Mouse (Mus musculus): ENCODE measurements around the gene Macrod2.

DNA sequence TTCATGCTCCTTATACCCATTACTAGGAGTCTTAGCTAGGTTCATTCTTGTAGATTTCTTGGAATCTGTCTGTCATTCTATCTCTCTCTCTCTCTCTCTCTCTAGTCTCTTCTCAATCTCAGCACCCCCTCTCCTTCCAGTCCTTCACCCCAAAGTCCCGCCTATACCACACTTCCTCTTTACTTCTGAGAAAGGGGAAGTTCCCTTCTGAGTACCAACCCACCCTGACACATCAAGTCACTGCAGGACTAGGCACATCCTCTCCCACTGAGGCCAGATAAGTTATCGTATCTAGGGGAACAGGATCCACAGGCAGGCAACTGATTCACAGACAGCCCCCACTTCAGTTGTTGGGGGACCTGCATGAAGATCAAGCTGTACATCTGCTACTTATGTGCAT, 389.5 kb downstream of the Macrod2 start:
- TF ChIP-seq GATA1 (IDR thresholded peaks at IDR 0.05; ENCODE audit: borderline replicate concordance, low read length) (no peak), FLI1 (IDR thresholded peaks at IDR 0.05; ENCODE audit: low read length) (no peak)

All from megakaryocyte, embryonic 14.5 days (primary cell).